Mouse (Mus musculus): ENCODE results near the gene Hs3st1.
A peak's percentile ranks its signal among the peaks of the same experiment; 100 is the strongest.

Hs3st1 gene

GRCm38 (mm10) chr5:39643260-39643923 lies 111.9 kb downstream of the Hs3st1 start:
- DNase-seq (ENCODE audit: low spot score in 2 of 2): peak in 1 of 2 experiments; percentile 13

GRCm38 (mm10) chr5:39642222-39642770 lies 113.0 kb downstream of the Hs3st1 start:
- DNase-seq (ENCODE audit: low spot score in 2 of 2): no peak

- peak; percentile 64 to 79 for DNase-seq (ENCODE audit: low spot score in 2 of 2)
Observed at GRCm38 (mm10) chr5:39639438-39640177, 115.7 kb downstream of the Hs3st1 start.

- no peak for DNase-seq (ENCODE audit: low spot score in 2 of 2)
Observed at GRCm38 (mm10) chr5:39638926-39639325, 116.3 kb downstream of the Hs3st1 start.

GRCm38 (mm10) chr5:39637874-39638273 lies 117.4 kb downstream of the Hs3st1 start:
- no peak for DNase-seq (ENCODE audit: low spot score in 2 of 2)

GRCm38 (mm10) chr5:39636090-39636489 lies 119.2 kb downstream of the Hs3st1 start:
- DNase-seq (ENCODE audit: low spot score in 2 of 2): no peak

GRCm38 (mm10) chr5:39634300-39635047 lies 120.8 kb downstream of the Hs3st1 start:
- no peak for DNase-seq (ENCODE audit: low spot score in 2 of 2)

- DNase-seq (ENCODE audit: low spot score in 2 of 2): no peak
Observed at GRCm38 (mm10) chr5:39633206-39633605, 122.1 kb downstream of the Hs3st1 start.

- DNase-seq (ENCODE audit: low spot score in 2 of 2): no peak
Observed at GRCm38 (mm10) chr5:39630841-39631240, 124.4 kb downstream of the Hs3st1 start.

GRCm38 (mm10) chr5:39625037-39625473 lies 130.2 kb downstream of the Hs3st1 start:
- no peak for DNase-seq (ENCODE audit: low spot score in 2 of 2)

GRCm38 (mm10) chr5:39624218-39624590 lies 131.1 kb downstream of the Hs3st1 start:
- DNase-seq (ENCODE audit: low spot score in 2 of 2): no peak

- DNase-seq (ENCODE audit: low spot score in 2 of 2): no peak
Observed at GRCm38 (mm10) chr5:39623304-39624217, 131.7 kb downstream of the Hs3st1 start.

- DNase-seq (ENCODE audit: low spot score in 2 of 2): peak in 1 of 2 experiments; percentile 14
Observed at GRCm38 (mm10) chr5:39620206-39620866, 134.9 kb downstream of the Hs3st1 start.

- DNase-seq (ENCODE audit: low spot score in 2 of 2): no peak
Observed at GRCm38 (mm10) chr5:39617354-39617977, 137.8 kb downstream of the Hs3st1 start.

GRCm38 (mm10) chr5:39615202-39615601 lies 140.1 kb downstream of the Hs3st1 start:
- DNase-seq (ENCODE audit: low spot score in 2 of 2): no peak

- no peak for DNase-seq (ENCODE audit: low spot score in 2 of 2)
Observed at GRCm38 (mm10) chr5:39613534-39613933, 141.7 kb downstream of the Hs3st1 start.

- DNase-seq (ENCODE audit: low spot score in 2 of 2): no peak
Observed at GRCm38 (mm10) chr5:39612240-39612639, 143.0 kb downstream of the Hs3st1 start.

- no peak for DNase-seq (ENCODE audit: low spot score in 2 of 2)
Observed at GRCm38 (mm10) chr5:39608260-39608659, 147.0 kb downstream of the Hs3st1 start.

GRCm38 (mm10) chr5:39594737-39595136 lies 160.5 kb downstream of the Hs3st1 start:
- DNase-seq (ENCODE audit: low spot score in 2 of 2): no peak
